Mouse (Mus musculus) neural tube, embryonic 12.5 days (tissue): ENCODE measurements around the gene Cyb5d1. TPM values are rescaled to one million over a fixed set of nuclear protein-coding genes. Genes with fewer than 3 reads are reported as not detected.

Experiments
- ATAC-seq: fragments of 200-750 bp; cut with Nextera tagmentation; 2 replicates; pipeline ENCODE4 v1.8.0; 2017; ENCODE audit warnings: low read depth, mild to moderate bottlenecking, moderate TSS enrichment, moderate library complexity; ENCODE audit not compliant: low FRiP score
- H3K27ac ChIP-seq: fragments of 300-500 bp; sonication (generic); 2 replicates; pipeline ENCODE4 v1.5.1; 2016
- H3K27me3 ChIP-seq: fragments of 300-500 bp; sonication (generic); replicated peaks from 2 replicates; pipeline ENCODE4 v1.6.1; 2016; ENCODE audit warnings: mild to moderate bottlenecking
- H3K36me3 ChIP-seq: fragments of 300-500 bp; sonication (generic); 2 replicates; pipeline ENCODE4 v1.6.1; 2016; ENCODE audit warnings: mild to moderate bottlenecking
- H3K4me1 ChIP-seq: fragments of 300-500 bp; sonication (generic); 2 replicates; pipeline ENCODE4 v1.6.1; 2016
- H3K4me2 ChIP-seq: fragments of 300-500 bp; sonication (generic); replicated peaks from 2 replicates; pipeline ENCODE4 v1.6.1; 2016; ENCODE audit warnings: mild to moderate bottlenecking
- H3K4me3 ChIP-seq: fragments of 300-500 bp; sonication (generic); 2 replicates; pipeline ENCODE4 v1.5.1; 2016
- H3K9ac ChIP-seq: fragments of 300-500 bp; sonication (generic); 2 replicates; pipeline ENCODE4 v1.6.1; 2016; ENCODE audit warnings: mild to moderate bottlenecking
- H3K9me3 ChIP-seq: fragments of 300-500 bp; sonication (generic); 2 replicates; pipeline ENCODE4 v1.6.1; 2016; ENCODE audit warnings: mild to moderate bottlenecking
- WGBS: fragments of 180-500 bp; shearing (Covaris S2); methylation state at CpG from one replicate; pipeline ENCODE4 v1.1.7; 2016; 5-methylcytosine and 5-hydroxymethylcytosine counted together
- polyA plus RNA-seq: library from polyadenylated mRNA; unstranded; fragments of >200 nt; fragmentation: Nextera tagmentation; extraction: Ambion mirVana; gene quantifications from 2 replicates; pipeline ENCODE4 v1.2.1, GENCODE M21; 2016

The Cyb5d1 gene
- polyA plus RNA-seq, 1 experiment from 2014 or later: 49.9 TPM

DNA sequence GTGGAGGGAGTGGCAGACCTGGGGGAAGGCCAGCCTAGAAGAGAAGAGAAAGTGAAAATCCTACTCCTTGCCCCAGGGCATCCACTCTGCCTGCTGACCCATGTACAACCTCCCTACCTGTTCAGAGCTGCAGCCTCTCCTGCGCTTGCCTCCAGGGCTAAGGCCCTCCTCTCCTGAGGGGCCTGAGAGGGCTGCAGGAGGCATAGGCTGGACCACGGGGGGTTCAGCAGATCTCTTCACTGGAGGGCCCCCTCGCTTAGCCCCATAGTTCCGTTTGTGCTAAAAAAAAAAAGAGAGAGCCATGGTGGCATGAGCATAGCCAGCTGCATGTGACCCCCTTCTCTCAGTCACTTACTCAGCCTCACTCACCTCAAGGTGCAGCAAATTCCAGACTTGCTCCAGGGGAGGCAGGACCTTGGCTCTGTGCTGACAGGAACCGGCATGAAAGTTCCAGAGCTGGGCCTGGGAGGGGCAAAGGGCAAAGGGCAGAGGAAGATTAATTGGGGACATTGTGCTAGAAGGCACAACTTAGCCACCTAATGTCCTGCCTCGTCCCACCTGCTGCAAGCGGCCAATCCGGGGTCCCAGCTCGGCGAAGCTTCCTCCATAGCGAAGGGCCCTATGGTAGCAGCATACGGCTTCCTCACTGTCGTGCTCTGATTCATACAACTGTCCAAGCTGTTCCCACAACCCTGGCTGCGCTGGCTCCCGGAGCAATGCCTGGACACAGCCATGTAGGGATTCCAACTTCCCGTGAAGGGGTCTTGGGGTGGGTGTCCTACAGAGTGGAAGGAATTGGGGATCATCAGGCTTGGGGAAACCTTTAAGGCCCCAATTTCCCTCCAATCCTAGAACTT is 11.7 kb upstream of the Cyb5d1 start:
- Histone ChIP-seq H3K4me3 (peak overlapping the region; percentile 7; the same call in 1 of the 2 replicates), H3K4me1 (peaks cover 26% of the 10 kb centered on the region), H3K36me3 (peaks cover 61% of the 10 kb centered on the region), H3K27ac (no peak overlapping the region), H3K4me2 (peak overlapping the region; percentile 98; the same call in 1 of the 2 replicates), H3K27me3 (no peaks in the 10 kb centered on the region), H3K9ac (peak overlapping the region; percentile 91; the same call in 1 of the 2 replicates), H3K9me3 (no peaks in the 10 kb centered on the region)
- no peak for ATAC-seq
- 92% methylated on average over 16 of the region's 16 CpGs for WGBS

DNA sequence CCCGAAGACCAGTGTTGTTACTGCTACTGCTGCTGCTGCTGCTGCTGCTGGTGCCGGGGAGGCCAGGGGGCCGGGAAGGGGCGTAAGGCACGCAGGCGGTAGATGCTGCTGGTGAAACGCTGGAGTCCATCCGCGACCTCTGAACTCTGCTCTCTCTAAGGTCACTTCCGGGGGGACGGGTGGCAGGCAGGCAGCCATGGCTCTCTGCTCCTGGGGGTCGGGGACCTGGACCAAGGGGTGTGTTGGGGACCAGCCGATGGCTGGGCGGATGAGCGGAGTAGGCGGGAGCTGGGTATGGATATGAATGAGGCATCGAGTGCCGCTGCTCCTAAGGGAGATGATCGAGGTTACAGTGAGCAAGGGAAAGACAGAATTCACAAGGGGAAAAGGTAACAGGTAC is 10.9 kb upstream of the Cyb5d1 start:
- ATAC-seq: no peak
- Histone ChIP-seq H3K4me3 (no peak overlapping the region), H3K9ac (no peak overlapping the region), H3K4me2 (no peak overlapping the region), H3K27ac (no peak overlapping the region), H3K9me3 (no peaks in the 10 kb centered on the region), H3K36me3 (peaks cover 69% of the 10 kb centered on the region), H3K27me3 (no peaks in the 10 kb centered on the region), H3K4me1 (peaks cover 21% of the 10 kb centered on the region)
- WGBS: 91% methylated on average over 19 of the region's 19 CpGs

- no peak overlapping the region for H3K4me3 ChIP-seq
- no peak for ATAC-seq
- no peak overlapping the region for H3K9ac ChIP-seq
- WGBS: 89% methylated on average over 24 of the region's 24 CpGs
- H3K36me3 ChIP-seq: peaks cover 75% of the 10 kb centered on the region
- H3K27me3 ChIP-seq: peaks cover 4% of the 10 kb centered on the region
- H3K27ac ChIP-seq: no peak overlapping the region
- H3K9me3 ChIP-seq: no peaks in the 10 kb centered on the region
- no peak overlapping the region for H3K4me2 ChIP-seq
- H3K4me1 ChIP-seq: peaks cover 20% of the 10 kb centered on the region
Observed at GRCm38 (mm10) chr11:69405397-69406200, 10.2 kb upstream of the Cyb5d1 start.

DNA sequence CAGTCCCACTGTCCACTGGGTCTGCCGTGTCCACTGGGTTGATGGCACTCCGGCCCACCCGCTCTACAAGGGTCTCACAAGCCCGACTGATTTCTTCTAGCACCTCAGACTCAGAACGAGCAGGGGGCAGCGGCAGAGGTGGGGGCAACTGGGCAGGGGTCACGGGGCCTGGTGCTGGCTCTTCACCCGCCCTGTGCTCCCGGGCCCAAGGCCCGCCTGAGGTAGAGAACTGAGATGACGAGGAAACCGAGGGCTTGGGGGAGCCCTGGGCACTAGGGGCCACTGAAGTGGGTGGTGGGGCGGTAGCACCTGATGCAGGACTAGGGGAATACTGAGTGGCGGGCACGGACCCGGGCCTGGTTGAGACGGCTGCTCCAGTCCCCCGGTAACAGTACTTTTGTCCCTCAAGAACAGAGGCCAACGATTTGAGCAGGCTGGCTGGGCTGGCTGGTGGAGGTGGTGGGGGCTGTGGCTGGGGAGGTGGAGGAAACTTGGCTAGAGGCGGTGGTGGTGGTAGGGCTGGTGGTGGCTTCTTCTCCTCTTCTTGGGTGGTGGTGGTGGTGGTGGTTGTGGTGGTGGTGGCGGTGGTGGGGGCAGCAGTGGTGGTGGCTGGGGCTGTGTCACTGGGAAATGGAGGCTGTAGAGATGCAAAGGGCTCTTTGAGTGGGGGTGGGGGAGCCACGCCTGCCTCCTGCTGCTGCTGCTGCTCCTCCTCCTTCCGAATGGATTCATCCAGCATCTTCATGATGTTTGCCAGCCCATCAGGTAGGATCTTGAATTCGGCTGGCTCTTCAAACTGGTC is 9.4 kb upstream of the Cyb5d1 start:
- H3K36me3 ChIP-seq: peaks cover 84% of the 10 kb centered on the region
- H3K27ac ChIP-seq: no peak overlapping the region
- no peak for ATAC-seq
- H3K4me2 ChIP-seq: no peak overlapping the region
- H3K9ac ChIP-seq: no peak overlapping the region
- H3K27me3 ChIP-seq: peaks cover 12% of the 10 kb centered on the region
- 91% methylated on average over 24 of the region's 24 CpGs for WGBS
- H3K9me3 ChIP-seq: no peaks in the 10 kb centered on the region
- H3K4me3 ChIP-seq: no peak overlapping the region
- H3K4me1 ChIP-seq: peaks cover 25% of the 10 kb centered on the region

DNA sequence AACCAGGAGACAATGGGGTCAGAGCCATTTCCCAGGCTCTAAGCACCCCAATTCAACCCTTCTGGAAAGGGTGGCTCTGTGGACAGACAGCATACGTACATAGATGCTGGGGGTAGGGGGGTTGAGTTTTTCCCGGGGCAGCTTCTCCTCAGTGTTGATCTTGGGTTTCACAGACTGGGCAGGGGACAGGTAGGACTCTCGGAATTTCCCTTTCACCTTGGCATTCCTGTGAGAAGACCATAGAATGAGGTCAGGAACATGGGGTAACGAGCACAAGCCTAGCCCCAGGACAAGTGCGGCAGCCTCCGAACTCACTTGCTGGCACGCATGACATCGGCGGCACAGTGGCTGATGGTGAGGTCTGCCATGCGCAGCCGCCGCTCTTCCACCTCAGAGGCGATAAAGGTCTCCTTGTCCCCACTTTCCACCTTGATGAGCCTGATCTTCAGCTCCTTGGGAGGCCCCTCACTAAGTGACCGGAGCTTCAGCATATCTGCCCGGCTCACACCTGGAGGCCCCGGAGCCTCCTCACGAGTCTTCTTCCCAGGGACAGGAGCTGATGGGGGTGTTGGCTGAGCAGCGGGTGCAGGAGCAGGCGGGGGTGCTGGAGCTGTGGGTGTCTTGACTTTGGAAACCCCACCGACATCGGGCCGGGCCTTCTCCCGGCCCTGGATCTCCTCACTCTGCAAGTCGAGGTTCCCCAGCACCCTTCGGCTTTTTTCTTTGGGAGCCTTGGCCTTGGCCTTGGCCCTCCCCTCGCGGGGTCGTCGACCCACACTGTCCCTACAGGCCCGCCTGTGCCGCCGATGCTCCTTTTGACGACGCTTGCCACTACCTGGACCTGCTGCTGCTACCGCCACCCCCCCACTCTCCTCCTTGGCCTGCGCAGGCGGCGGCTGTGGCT is 8.5 kb upstream of the Cyb5d1 start:
- Histone ChIP-seq H3K27me3 (peaks cover 15% of the 10 kb centered on the region), H3K36me3 (peaks cover 90% of the 10 kb centered on the region), H3K27ac (no peak overlapping the region), H3K4me2 (no peak overlapping the region), H3K4me3 (no peak overlapping the region), H3K9ac (no peak overlapping the region), H3K4me1 (peaks cover 24% of the 10 kb centered on the region), H3K9me3 (no peaks in the 10 kb centered on the region)
- 92% methylated on average over 36 of the region's 38 CpGs for WGBS
- no peak for ATAC-seq

- H3K4me3 ChIP-seq: no peak overlapping the region
- H3K27ac ChIP-seq: no peak overlapping the region
- H3K9ac ChIP-seq: no peak overlapping the region
- peaks cover 81% of the 10 kb centered on the region for H3K36me3 ChIP-seq
- peaks cover 28% of the 10 kb centered on the region for H3K4me1 ChIP-seq
- WGBS: 86% methylated on average over 12 of the region's 12 CpGs
- no peaks in the 10 kb centered on the region for H3K9me3 ChIP-seq
- ATAC-seq: 0 out of 2 replicates have a peak, but pooled peaks have one; percentile 2
- peaks cover 17% of the 10 kb centered on the region for H3K27me3 ChIP-seq
- no peak overlapping the region for H3K4me2 ChIP-seq
Observed at GRCm38 (mm10) chr11:69401987-69402386, 6.6 kb upstream of the Cyb5d1 start.

DNA sequence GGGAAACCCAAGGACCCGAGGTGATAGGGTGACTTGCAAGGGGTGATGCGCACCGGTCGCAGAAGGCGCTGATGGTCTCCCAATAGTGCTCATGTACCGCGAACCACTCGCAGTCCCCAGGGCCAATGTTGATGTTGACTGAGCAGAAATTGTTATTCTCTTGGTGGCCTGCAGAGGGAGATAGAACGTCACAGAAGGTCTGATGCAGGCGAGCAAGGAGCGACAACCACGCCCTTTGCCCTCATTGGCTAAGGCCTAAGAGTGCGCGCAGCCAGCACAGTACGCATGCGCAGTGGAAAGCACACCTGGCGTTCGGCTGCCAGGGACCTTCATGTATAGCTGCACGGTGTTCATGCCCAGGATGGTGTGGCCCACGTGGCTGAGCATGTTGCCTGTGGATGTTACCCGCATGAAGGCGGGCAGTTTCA is 5.8 kb upstream of the Cyb5d1 start:
- no peaks in the 10 kb centered on the region for H3K9me3 ChIP-seq
- H3K27me3 ChIP-seq: peaks cover 17% of the 10 kb centered on the region
- H3K36me3 ChIP-seq: peaks cover 73% of the 10 kb centered on the region
- peaks cover 35% of the 10 kb centered on the region for H3K4me1 ChIP-seq
- no peak overlapping the region for H3K9ac ChIP-seq
- H3K4me3 ChIP-seq: no peak overlapping the region
- WGBS: 18% methylated on average over 22 of the region's 22 CpGs
- 0 out of 2 replicates have a peak overlapping the region, but pooled peaks have one; percentile 16 for H3K4me2 ChIP-seq
- no peak overlapping the region for H3K27ac ChIP-seq
- ATAC-seq: peak; percentile 70

- ATAC-seq: no peak
- H3K9me3 ChIP-seq: no peaks in the 10 kb centered on the region
- 75% methylated on average over 25 of the region's 25 CpGs for WGBS
- H3K36me3 ChIP-seq: peaks cover 63% of the 10 kb centered on the region
- H3K9ac ChIP-seq: 0 out of 2 replicates have a peak overlapping the region, but pooled peaks have one; percentile 5
- peaks cover 17% of the 10 kb centered on the region for H3K27me3 ChIP-seq
- no peak overlapping the region for H3K27ac ChIP-seq
- H3K4me2 ChIP-seq: peak overlapping the region; percentile 40
- peak overlapping the region; percentile 14; the same call in 1 of the 2 replicates for H3K4me3 ChIP-seq
- peaks cover 38% of the 10 kb centered on the region for H3K4me1 ChIP-seq
Observed at GRCm38 (mm10) chr11:69400083-69400850, 4.8 kb upstream of the Cyb5d1 start.

GRCm38 (mm10) chr11:69399201-69400082 is 4.0 kb upstream of the Cyb5d1 start:
- Histone ChIP-seq H3K4me1 (peaks cover 38% of the 10 kb centered on the region), H3K27ac (no peak overlapping the region), H3K9me3 (no peaks in the 10 kb centered on the region), H3K4me3 (peak overlapping the region; percentile 14; the same call in 1 of the 2 replicates), H3K27me3 (peaks cover 17% of the 10 kb centered on the region), H3K36me3 (peaks cover 55% of the 10 kb centered on the region), H3K4me2 (peak overlapping the region; percentile 40), H3K9ac (0 out of 2 replicates have a peak overlapping the region, but pooled peaks have one; percentile 26)
- no peak for ATAC-seq
- WGBS: 15% methylated on average over 66 of the region's 66 CpGs
